Mouse (Mus musculus) liver, embryonic 14.5 days (tissue): Measurements from ENCODE around the gene Dpf3. TPM values are rescaled to one million over a fixed set of nuclear protein-coding genes. Genes with fewer than 3 reads are reported as not detected.

ENCODE experiments used
- ATAC-seq: fragments of 200-750 bp; cut with Nextera tagmentation; 2 replicates; pipeline ENCODE4 v1.8.0; 2017; ENCODE audit warnings: moderate number of reproducible peaks, mild to moderate bottlenecking, moderate library complexity; ENCODE audit not compliant: insufficient read depth
- DNase-seq, 3 experiments: peaks; one replicate each; pipeline ENCODE4 v3.0.0-alpha.2; 2012 to 2013; ENCODE audit warnings: low read depth in 3 of 3, low spot score in 3 of 3
- H3K27ac ChIP-seq: fragments of 300-500 bp; sonication (generic); 2 replicates; pipeline ENCODE4 v1.5.1; 2014; ENCODE audit warnings: moderate library complexity, mild to moderate bottlenecking, control low read depth, inconsistent platforms
- H3K27me3 ChIP-seq: fragments of 300-500 bp; sonication (generic); 2 replicates; pipeline ENCODE4 v1.6.1; 2014; ENCODE audit warnings: mild to moderate bottlenecking, low read length, moderate library complexity; ENCODE audit not compliant: control insufficient read depth, insufficient read depth
- H3K36me3 ChIP-seq: fragments of 300-500 bp; sonication (generic); replicated peaks from 2 replicates; pipeline ENCODE4 v1.6.1; 2014; ENCODE audit warnings: low read depth; ENCODE audit not compliant: control insufficient read depth, insufficient read depth
- H3K4me1 ChIP-seq, 2 experiments: fragments of 200-500 bp in 1 of 2; fragments of 300-500 bp in 1 of 2; sonication (generic) in 1 of 2; replicated peaks; 2 replicates each; pipeline ENCODE4 v1.6.1; 2012 to 2014; ENCODE audit warnings: antibody characterized with exemption in 1 of 2, inconsistent platforms in 1 of 2, low read length in 1 of 2; ENCODE audit not compliant: control insufficient read depth in 2 of 2, insufficient read depth in 2 of 2
- H3K4me2 ChIP-seq: fragments of 300-500 bp; sonication (generic); 2 replicates; pipeline ENCODE4 v1.6.1; 2014; ENCODE audit warnings: low read depth, mild to moderate bottlenecking, control low read depth, moderate library complexity
- H3K4me3 ChIP-seq, 2 experiments: fragments of 200-500 bp in 1 of 2; fragments of 300-500 bp in 1 of 2; sonication (generic) in 1 of 2; 2 replicates each; pipeline ENCODE4 v1.5.1; 2012 to 2014; ENCODE audit warnings: low read depth in 2 of 2, low read length in 2 of 2, mild to moderate bottlenecking in 2 of 2, control low read depth in 1 of 2, inconsistent platforms in 1 of 2, moderate library complexity in 1 of 2; ENCODE audit not compliant: insufficient read depth in 1 of 2
- H3K9ac ChIP-seq: fragments of 300-500 bp; sonication (generic); replicated peaks from 2 replicates; pipeline ENCODE4 v1.6.1; 2014; ENCODE audit warnings: mild to moderate bottlenecking, control low read depth, moderate library complexity
- H3K9me3 ChIP-seq: fragments of 300-500 bp; sonication (generic); 2 replicates; pipeline ENCODE4 v1.6.1; 2016; ENCODE audit warnings: low read length, mixed read lengths; ENCODE audit not compliant: control insufficient read depth
- CTCF ChIP-seq: IDR thresholded peaks from 2 replicates; pipeline ENCODE4 v1.5.1; 2016; ENCODE audit warnings: antibody characterized with exemption, low read depth, control low read depth
- EP300 ChIP-seq: IDR thresholded peaks from 2 replicates; pipeline ENCODE4 v1.6.1; 2016; ENCODE audit warnings: antibody characterized with exemption, low read depth
- WGBS: fragments of 180-500 bp; shearing (Covaris S2); extraction: QIAGEN DNeasy Blood & Tissue Kit; methylation state at CpG from one replicate; pipeline ENCODE4 v1.1.7; 2014; ENCODE audit not compliant: insufficient replicate concordance; 5-methylcytosine and 5-hydroxymethylcytosine counted together
- polyA plus RNA-seq, 2 experiments: library from polyadenylated mRNA; depleted of rRNA in 1 of 2; stranded (reverse) in 1 of 2; unstranded in 1 of 2; fragments of >200 nt; fragmentation: Nextera tagmentation in 1 of 2; extraction: Ambion mirVana in 1 of 2; gene quantifications; 2 replicates each; pipeline versions ENCODE4 v1.2.1 to v1.2.3; 2012 to 2014

Dpf3 gene
- polyA plus RNA-seq, 2 experiments, result 3.7 to 4.8 TPM

DNA sequence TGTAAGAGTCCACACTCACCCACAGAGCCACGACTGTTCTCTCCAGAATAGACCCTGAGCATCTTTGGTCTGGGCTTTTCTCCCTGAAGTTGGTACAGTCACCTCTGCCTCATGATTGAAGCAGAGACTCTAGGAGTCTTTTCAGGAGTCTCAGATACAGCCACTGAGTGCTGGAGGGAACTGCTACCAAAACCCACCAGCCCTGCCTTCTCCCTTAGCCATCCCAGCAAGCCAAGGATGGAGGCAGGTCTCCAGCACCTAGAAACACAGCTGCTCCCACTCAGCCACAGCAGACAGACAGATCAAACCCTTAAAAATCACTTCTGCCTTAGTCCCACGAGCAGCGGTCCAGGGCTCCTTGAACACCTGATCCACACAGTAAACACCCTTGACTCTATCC, 139.3 kb downstream of the Dpf3 start:
- TF ChIP-seq CTCF, result no peak
- no peak for TF ChIP-seq EP300
- H3K27ac ChIP-seq, result no peak overlapping the region
- H3K4me3 ChIP-seq, result no peak overlapping the region
- H3K36me3 ChIP-seq, result no peaks in the 10 kb centered on the region
- WGBS, result 61% methylated on average over 3 of the region's 3 CpGs
- no peak overlapping the region for H3K9ac ChIP-seq
- H3K27me3 ChIP-seq, result no peaks in the 10 kb centered on the region
- no peaks in the 10 kb centered on the region for H3K9me3 ChIP-seq
- no peak for DNase-seq
- no peak for ATAC-seq
- no peak overlapping the region for H3K4me2 ChIP-seq
- no peaks in the 10 kb centered on the region for H3K4me1 ChIP-seq

DNA sequence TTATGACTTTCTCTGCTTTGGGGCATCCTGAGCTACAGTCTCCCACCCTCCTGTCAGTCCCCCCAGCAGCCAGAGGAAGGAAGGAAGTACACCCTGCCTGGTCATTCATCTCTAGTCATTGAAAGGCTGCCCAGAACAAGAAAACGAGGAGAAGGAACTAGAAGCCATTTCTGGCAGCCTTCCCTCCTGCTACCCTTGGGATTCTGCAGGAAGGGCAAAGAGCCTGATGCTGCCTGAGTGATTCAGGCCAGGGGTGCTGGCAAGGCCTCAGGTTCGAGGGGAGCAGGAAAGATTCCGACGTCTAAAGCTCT, 144.7 kb downstream of the Dpf3 start:
- Histone ChIP-seq H3K4me2 (no peak overlapping the region), H3K4me1 (no peaks in the 10 kb centered on the region), H3K4me3 (no peak overlapping the region), H3K9me3 (no peaks in the 10 kb centered on the region), H3K9ac (no peak overlapping the region), H3K36me3 (no peaks in the 10 kb centered on the region), H3K27ac (no peak overlapping the region), H3K27me3 (no peaks in the 10 kb centered on the region)
- DNase-seq (no peak), ATAC-seq (no peak)
- TF ChIP-seq EP300 (no peak), CTCF (no peak)
- WGBS, result 42% methylated on average over 4 of the region's 4 CpGs

DNA sequence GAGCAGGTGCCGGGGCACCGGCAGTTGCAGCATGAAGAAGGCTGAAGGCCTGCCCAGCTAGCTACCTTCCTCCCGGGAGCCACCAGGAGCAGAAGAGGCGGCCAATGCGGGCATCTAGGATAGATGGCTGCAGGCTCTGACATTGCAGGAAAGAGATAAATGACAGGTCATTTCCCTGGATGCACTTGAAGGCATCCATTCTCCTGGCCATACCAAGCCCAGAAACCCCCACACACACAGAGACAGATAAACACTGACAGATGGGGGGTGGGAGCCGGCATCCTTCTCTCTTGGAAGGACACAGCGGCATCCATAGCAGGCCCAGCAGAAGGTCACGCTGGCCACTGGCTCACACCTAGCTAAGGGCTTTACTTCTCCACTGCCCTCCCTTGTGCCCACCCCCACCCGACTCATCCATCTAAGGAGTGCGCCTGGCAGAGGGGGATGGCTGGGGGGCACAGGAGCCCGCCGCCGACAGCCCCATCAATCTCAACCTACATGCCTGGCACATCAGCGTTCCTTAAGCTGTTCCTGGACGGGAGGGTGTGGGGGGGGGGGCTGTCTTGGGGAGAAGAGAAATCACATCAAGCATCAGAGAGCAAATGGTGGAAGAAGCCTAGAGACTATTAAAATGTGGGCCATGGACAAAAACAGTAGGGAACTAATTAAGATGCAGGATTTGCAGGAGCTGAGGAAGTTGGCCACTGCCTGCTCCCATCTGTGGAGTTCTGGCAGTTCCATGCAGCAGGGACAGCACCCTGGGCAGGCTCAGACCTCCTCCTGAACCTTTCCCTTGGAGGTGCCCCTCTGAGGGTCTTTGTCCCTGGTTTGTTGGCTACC, 145.3 kb downstream of the Dpf3 start:
- DNase-seq, result no peak
- no peaks in the 10 kb centered on the region for H3K36me3 ChIP-seq
- H3K4me1 ChIP-seq, result no peaks in the 10 kb centered on the region
- no peak overlapping the region for H3K9ac ChIP-seq
- WGBS, result 70% methylated on average over 15 of the region's 15 CpGs
- no peak overlapping the region for H3K4me3 ChIP-seq
- no peak overlapping the region for H3K4me2 ChIP-seq
- no peak for ATAC-seq
- TF ChIP-seq CTCF, result no peak
- TF ChIP-seq EP300, result no peak
- H3K27me3 ChIP-seq, result no peaks in the 10 kb centered on the region
- H3K9me3 ChIP-seq, result no peaks in the 10 kb centered on the region
- no peak overlapping the region for H3K27ac ChIP-seq

DNA sequence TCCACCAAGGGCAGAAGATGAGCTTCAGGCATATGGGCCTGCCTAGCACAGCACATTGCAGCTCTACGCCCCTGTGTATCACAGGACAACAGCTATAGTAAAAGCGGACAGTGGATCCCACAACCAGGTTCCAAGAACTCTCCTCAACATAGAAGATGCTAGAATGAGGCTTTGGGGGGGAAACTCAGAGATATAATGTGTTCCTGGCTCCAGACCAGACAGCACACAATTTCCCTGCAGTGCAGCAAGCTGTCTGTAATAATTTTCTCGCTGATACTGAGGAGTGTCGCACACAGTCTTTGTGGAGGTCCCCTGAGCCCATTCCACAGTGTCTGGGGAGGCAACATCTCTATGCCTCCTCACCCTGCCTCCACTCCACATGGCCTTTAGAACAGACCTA, 146.6 kb downstream of the Dpf3 start:
- no peak for ATAC-seq
- no peak overlapping the region for H3K9ac ChIP-seq
- no peaks in the 10 kb centered on the region; the same call in 1 of the 2 replicates for H3K27me3 ChIP-seq
- no peak overlapping the region for H3K27ac ChIP-seq
- TF ChIP-seq CTCF (no peak), EP300 (no peak)
- 80% methylated on average over 4 of the region's 4 CpGs for WGBS
- H3K36me3 ChIP-seq, result no peaks in the 10 kb centered on the region
- H3K9me3 ChIP-seq, result no peaks in the 10 kb centered on the region
- no peaks in the 10 kb centered on the region for H3K4me1 ChIP-seq
- H3K4me3 ChIP-seq, result no peak overlapping the region
- no peak for DNase-seq
- no peak overlapping the region for H3K4me2 ChIP-seq

GRCm38 (mm10) chr12:83338345-83338744, 149.2 kb downstream of the Dpf3 start:
- TF ChIP-seq CTCF (peak; percentile 32), EP300 (no peak)
- no peak overlapping the region for H3K4me3 ChIP-seq
- H3K4me2 ChIP-seq, result no peak overlapping the region
- H3K27ac ChIP-seq, result no peak overlapping the region
- H3K27me3 ChIP-seq, result no peaks in the 10 kb centered on the region; the same call in 1 of the 2 replicates
- WGBS, result 64% methylated on average over 1 of the region's 1 CpGs
- no peak for ATAC-seq
- no peaks in the 10 kb centered on the region for H3K9me3 ChIP-seq
- H3K9ac ChIP-seq, result no peak overlapping the region
- DNase-seq, result no peak
- peaks cover 0 to 3% of the 10 kb centered on the region in 2 experiments; a peak in 1 of 4 replicates for H3K4me1 ChIP-seq
- no peaks in the 10 kb centered on the region for H3K36me3 ChIP-seq
